Mouse (Mus musculus) ES-Bruce4 (cell line): ENCODE measurements at regions not wholly inside any gene's neighbourhood (a gene's known extent, or its start where the extent isn't known, plus 50 kb on each side); places are given as distances from the start of the nearest gene placed in this dataset.

ENCODE experiments used
- CTCF ChIP-seq: IDR thresholded peaks from one replicate; pipeline ENCODE4 v1.8.1; 2011; ENCODE audit warnings: low read depth, low read length
- POLR2A ChIP-seq: IDR thresholded peaks from one replicate; pipeline ENCODE4 v1.8.1; 2011; ENCODE audit warnings: low read length; ENCODE audit not compliant: insufficient read depth

GRCm38 (mm10) chr12:80039150-80039549 lies 73.7 kb downstream of the Zfp36l1 start:
- TF ChIP-seq POLR2A, result no peak
- TF ChIP-seq CTCF, result no peak
